ENCODE assay signal across 19 mouse cellular contexts in the genomic region with DNA sequence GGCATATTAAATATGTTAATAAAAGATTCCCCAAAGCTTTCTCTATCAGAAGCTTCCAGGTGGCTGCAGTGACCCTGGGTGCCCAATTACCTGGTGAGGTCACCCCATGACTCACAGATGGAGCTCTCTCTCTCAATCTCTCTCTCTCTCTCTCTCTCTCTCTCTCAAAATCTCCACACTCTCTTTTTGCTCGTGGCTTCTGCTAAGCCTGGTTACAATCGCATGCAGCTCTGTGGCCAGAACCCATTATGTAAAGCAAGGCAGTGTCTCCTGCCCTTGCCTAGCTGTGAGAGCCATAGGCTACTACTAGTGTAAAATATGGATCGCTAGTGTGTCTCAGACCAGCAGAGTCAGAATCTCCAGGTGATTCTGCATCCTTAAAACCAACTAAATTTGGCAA. TPM values are rescaled to one million over a fixed set of nuclear protein-coding genes. Genes with fewer than 3 reads are reported as not detected.
DNase-seq lines count a peak whose midpoint lies in the region; ATAC-seq and TF ChIP-seq lines count a peak whose summit lies in the region.
"Had no signal": no experiment of that assay in that cellular context is flagged by ENCODE, and none has a peak within 500 bp of the region (broad histone marks: within the 10 kb centered on the region; RNA-seq: fewer than 3 reads in every experiment).

No protein-coding gene starts in this region.

- no peak for DNase-seq in layer of hippocampus, adult 2 months (ENCODE audit: low spot score in 2 of 2)
- no peak for DNase-seq in layer of hippocampus, adult 8-10 months (ENCODE audit: low spot score in 2 of 2)
- no peak for DNase-seq in limb, embryonic 11.5 days (ENCODE audit: low spot score)
- no peak for DNase-seq in embryo, embryonic 10.5 days (ENCODE audit: low spot score)
- DNase-seq in c-Kit-positive CD71-positive TER-119-positive erythroid progenitor cells, embryonic 14.5 days (ENCODE audit: low spot score): no peak
- DNase-seq in kidney, adult 2 months: no peak
- DNase-seq: B cell, adult 2 months; cerebellum, adult 11-12 months; kidney, postnatal 10 days had no signal

- H3K4me3 ChIP-seq in layer of hippocampus, adult 2 months: no peak overlapping the region
- no peak overlapping the region for H3K4me3 ChIP-seq in forebrain, embryonic 16.5 days (replicated peaks; ENCODE audit: low read length)
- H3K4me3 ChIP-seq in limb, embryonic 11.5 days (ENCODE audit: low read depth, low read length): no peak overlapping the region
- H3K4me3 ChIP-seq in neural tube, embryonic 13.5 days: no peak overlapping the region
- no peak overlapping the region for H3K4me3 ChIP-seq in kidney, adult 2 months (ENCODE audit: insufficient read depth, low read depth, low read length)
- H3K4me3 ChIP-seq: heart, embryonic 15.5 days; liver, embryonic 12.5 days; stomach, embryonic 15.5 days had no signal

- H3K9me3 ChIP-seq in forebrain, embryonic 16.5 days (ENCODE audit: control insufficient read depth, low read length): no peaks in the 10 kb centered on the region
- no peaks in the 10 kb centered on the region for H3K9me3 ChIP-seq in limb, embryonic 11.5 days (ENCODE audit: control insufficient read depth, low read length)
- no peaks in the 10 kb centered on the region for H3K9me3 ChIP-seq in neural tube, embryonic 13.5 days
- H3K9me3 ChIP-seq: heart, embryonic 15.5 days; liver, embryonic 12.5 days; stomach, embryonic 15.5 days had no signal

- no peak overlapping the region for H3K4me2 ChIP-seq in forebrain, embryonic 16.5 days (ENCODE audit: low read length)
- no peak overlapping the region for H3K4me2 ChIP-seq in limb, embryonic 11.5 days (ENCODE audit: low read depth, severe bottlenecking)
- H3K4me2 ChIP-seq in neural tube, embryonic 13.5 days: no peak overlapping the region
- H3K4me2 ChIP-seq: heart, embryonic 15.5 days; liver, embryonic 12.5 days; stomach, embryonic 15.5 days had no signal

- H3K27me3 ChIP-seq in forebrain, embryonic 16.5 days (replicated peaks; ENCODE audit: control insufficient read depth, insufficient read depth, low read length): no peaks in the 10 kb centered on the region
- no peaks in the 10 kb centered on the region for H3K27me3 ChIP-seq in limb, embryonic 11.5 days (ENCODE audit: control insufficient read depth, insufficient read depth, low read length)
- no peaks in the 10 kb centered on the region for H3K27me3 ChIP-seq in neural tube, embryonic 13.5 days
- no peaks in the 10 kb centered on the region for H3K27me3 ChIP-seq in kidney, adult 2 months (replicated peaks; ENCODE audit: control insufficient read depth, insufficient read depth, low read length)
- H3K27me3 ChIP-seq: heart, embryonic 15.5 days; liver, embryonic 12.5 days; stomach, embryonic 15.5 days had no signal

- H3K27ac ChIP-seq in layer of hippocampus, adult 2 months: peak overlapping the region; percentile 96
- H3K27ac ChIP-seq in forebrain, embryonic 16.5 days (ENCODE audit: low read length): peak overlapping the region; percentile 91
- H3K27ac ChIP-seq in limb, embryonic 11.5 days (replicated peaks; ENCODE audit: low read depth, low read length): peak overlapping the region; percentile 69
- H3K27ac ChIP-seq in neural tube, embryonic 13.5 days (replicated peaks): peak overlapping the region; percentile 95
- no peak overlapping the region for H3K27ac ChIP-seq in kidney, adult 2 months (ENCODE audit: insufficient read depth, low read depth, low read length)
- H3K27ac ChIP-seq: heart, embryonic 15.5 days; liver, embryonic 12.5 days; stomach, embryonic 15.5 days had no signal

- TF ChIP-seq CTCF in layer of hippocampus, adult 2 months (conservative IDR thresholded peaks at IDR 0.05): no peak
- TF ChIP-seq CTCF in kidney, adult 2 months (conservative IDR thresholded peaks at IDR 0.05; ENCODE audit: insufficient read depth, insufficient read length, low read depth, low read length): no peak

- H3K9ac ChIP-seq in forebrain, embryonic 16.5 days (replicated peaks; ENCODE audit: low read depth, low read length): peak overlapping the region; percentile 5; the same call in 1 of the 2 replicates
- H3K9ac ChIP-seq in limb, embryonic 11.5 days (ENCODE audit: low read length): peak overlapping the region; percentile 4; the same call in 1 of the 2 replicates
- 0 out of 2 replicates have a peak overlapping the region, but pooled peaks have one; percentile 26 for H3K9ac ChIP-seq in neural tube, embryonic 13.5 days
- H3K9ac ChIP-seq: heart, embryonic 15.5 days; liver, embryonic 12.5 days; stomach, embryonic 15.5 days had no signal

- ATAC-seq in forebrain, embryonic 16.5 days: no peak
- ATAC-seq in limb, embryonic 11.5 days (ENCODE audit: insufficient number of reproducible peaks, low FRiP score, low TSS enrichment, low read depth): no peak
- ATAC-seq in neural tube, embryonic 13.5 days (ENCODE audit: low read depth): no peak
- ATAC-seq: liver, embryonic 12.5 days; lung, postnatal 0 days had no signal

- WGBS in forebrain, embryonic 16.5 days: 40% methylated on average over 3 of the region's 3 CpGs
- WGBS in limb, embryonic 11.5 days: 66% methylated on average over 3 of the region's 3 CpGs
- 61% methylated on average over 3 of the region's 3 CpGs for WGBS in neural tube, embryonic 13.5 days
- 63% methylated on average over 3 of the region's 3 CpGs for WGBS in kidney, adult 2 months

- TF ChIP-seq POLR2A in kidney, adult 2 months (IDR thresholded peaks at IDR 0.05; ENCODE audit: low read depth, low read length): no peak

- peaks cover 51% of the 10 kb centered on the region for H3K4me1 ChIP-seq in forebrain, embryonic 16.5 days (replicated peaks; ENCODE audit: control insufficient read depth, insufficient read depth, low read length)
- H3K4me1 ChIP-seq in limb, embryonic 11.5 days (ENCODE audit: control insufficient read depth, insufficient read depth, low read length): peaks cover 32% of the 10 kb centered on the region
- H3K4me1 ChIP-seq in neural tube, embryonic 13.5 days (replicated peaks): peaks cover 79% of the 10 kb centered on the region
- H3K4me1 ChIP-seq in kidney, adult 2 months (ENCODE audit: control insufficient read depth, insufficient read depth, low read length): no peaks in the 10 kb centered on the region
- H3K4me1 ChIP-seq: liver, embryonic 12.5 days had no signal

- no peaks in the 10 kb centered on the region for H3K36me3 ChIP-seq in forebrain, embryonic 16.5 days (ENCODE audit: control insufficient read depth, insufficient read depth)
- no peaks in the 10 kb centered on the region for H3K36me3 ChIP-seq in limb, embryonic 11.5 days (ENCODE audit: control insufficient read depth, insufficient read depth, low read length)
- H3K36me3 ChIP-seq in neural tube, embryonic 13.5 days: no peaks in the 10 kb centered on the region
- H3K36me3 ChIP-seq in kidney, adult 2 months (ENCODE audit: control insufficient read depth, insufficient read depth, low read length): no peaks in the 10 kb centered on the region
- H3K36me3 ChIP-seq: heart, embryonic 15.5 days; liver, embryonic 12.5 days; stomach, embryonic 15.5 days had no signal

RNA-seq across cellular contexts. Expression of gene Pmfbp1, which starts 28.1 kb away (rescaled TPM):
- total RNA-seq in layer of hippocampus, adult 2 months (2021): under 1 TPM; 0.10 to 0.12 TPM
- under 1 TPM in 2 of 4 experiments, not detected in 2; 0.20 to 0.45 TPM for total RNA-seq in layer of hippocampus, adult 8-10 months (2022)
- polyA plus RNA-seq in forebrain, embryonic 16.5 days (2015; fragmentation: Nextera tagmentation; extraction: Ambion mirVana): 0.06 and 0.18 TPM in 2 replicates
- 0.12 and 0.16 TPM in 2 replicates for polyA plus RNA-seq in limb, embryonic 11.5 days (2014; fragmentation: Nextera tagmentation; extraction: Ambion mirVana)
- 1.5 and 1.6 TPM in 2 replicates for polyA plus RNA-seq in neural tube, embryonic 13.5 days (2015; fragmentation: Nextera tagmentation; extraction: Ambion mirVana)
- polyA plus RNA-seq in kidney, adult 2 months (2012; rRNA removed): 0.03 TPM in 1 of 2 replicates, not detected in the other
- total RNA-seq: common myeloid progenitor, adult 5-6 weeks; megakaryocyte-erythroid progenitor cell, adult 5-6 weeks had no signal
- polyA plus RNA-seq: intestine, embryonic 14.5 days; liver, embryonic 12.5 days; lung, postnatal 0 days; small intestine, adult 2 months; stomach, embryonic 15.5 days had no signal
